Mouse (Mus musculus) thymus, adult 2 months (tissue): ENCODE results near the gene Flt3.

Source experiments
- CTCF ChIP-seq: fragments of 200-500 bp; IDR thresholded peaks from 2 replicates; pipeline ENCODE4 v1.5.1; 2012; ENCODE audit warnings: mild to moderate bottlenecking, control low read depth, low read length, moderate library complexity, borderline replicate concordance; ENCODE audit not compliant: control insufficient read depth, poor library complexity, insufficient read depth; ENCODE audit errors: extremely low read depth
- POLR2A ChIP-seq: fragments of 200-500 bp; IDR thresholded peaks from 2 replicates; pipeline ENCODE4 v1.6.1; 2012; ENCODE audit warnings: mild to moderate bottlenecking, low read length, control low read depth, moderate library complexity; ENCODE audit not compliant: control insufficient read depth, poor library complexity, insufficient read depth; ENCODE audit errors: extremely low read depth

GRCm38 (mm10) chr5:147402505-147402904 lies 2.2 kb upstream of the Flt3 start:
- TF ChIP-seq POLR2A, result no peak
- no peak for TF ChIP-seq CTCF
